Mouse (Mus musculus) lung, postnatal 10 days (tissue): ENCODE results near the gene Des.
A peak's percentile ranks its signal among the peaks of the same experiment; 100 is the strongest.

Experiments
- DNase-seq: peaks from one replicate; pipeline ENCODE4 v3.0.0; 2021

Des gene

DNA sequence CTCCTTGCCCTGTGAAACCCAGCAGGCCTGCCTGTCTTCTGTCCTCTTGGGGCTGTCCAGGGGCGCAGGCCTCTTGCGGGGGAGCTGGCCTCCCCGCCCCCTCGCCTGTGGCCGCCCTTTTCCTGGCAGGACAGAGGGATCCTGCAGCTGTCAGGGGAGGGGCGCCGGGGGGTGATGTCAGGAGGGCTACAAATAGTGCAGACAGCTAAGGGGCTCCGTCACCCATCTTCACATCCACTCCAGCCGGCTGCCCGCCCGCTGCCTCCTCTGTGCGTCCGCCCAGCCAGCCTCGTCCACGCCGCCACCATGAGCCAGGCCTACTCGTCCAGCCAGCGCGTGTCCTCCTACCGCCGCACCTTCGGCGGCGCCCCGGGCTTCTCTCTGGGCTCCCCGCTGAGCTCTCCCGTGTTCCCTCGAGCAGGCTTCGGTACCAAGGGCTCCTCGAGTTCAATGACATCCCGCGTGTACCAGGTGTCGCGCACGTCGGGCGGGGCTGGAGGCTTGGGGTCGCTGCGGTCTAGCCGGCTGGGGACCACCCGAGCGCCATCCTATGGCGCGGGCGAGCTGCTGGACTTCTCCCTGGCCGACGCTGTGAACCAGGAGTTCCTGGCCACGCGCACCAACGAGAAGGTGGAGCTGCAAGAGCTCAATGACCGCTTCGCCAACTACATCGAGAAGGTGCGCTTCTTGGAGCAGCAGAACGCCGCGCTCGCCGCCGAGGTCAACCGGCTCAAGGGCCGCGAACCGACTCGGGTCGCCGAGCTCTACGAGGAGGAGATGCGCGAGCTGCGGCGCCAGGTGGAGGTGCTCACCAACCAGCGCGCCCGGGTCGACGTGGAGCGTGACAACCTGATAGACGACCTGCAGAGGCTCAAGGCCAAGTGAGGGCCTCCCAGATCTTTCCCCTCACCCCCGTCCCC lies at the start of gene Des:
Gene Des, plus strand, starts transcription at position 218 of the 920 bp plus-strand sequence.
- DNase-seq: peak; percentile 91

DNA sequence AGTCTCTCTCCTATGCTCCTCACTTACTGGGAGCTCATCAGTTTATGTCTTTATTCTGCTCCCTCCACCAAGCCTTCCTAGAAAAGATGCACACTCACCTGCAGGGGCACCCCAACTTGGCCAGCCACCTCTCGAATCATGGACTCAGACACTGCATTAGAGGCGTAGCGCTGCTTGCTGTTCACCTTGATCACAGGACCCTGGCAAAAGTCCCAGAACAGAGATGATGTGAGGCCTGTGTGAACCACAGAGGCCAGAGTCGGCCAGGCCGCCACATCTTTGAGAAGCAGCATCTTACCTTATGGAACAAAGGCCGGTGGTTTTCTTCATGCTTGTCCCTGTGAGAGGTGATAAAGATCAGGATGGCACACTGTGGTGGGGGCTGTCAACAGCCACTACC lies 48.4 kb upstream of the Des start:
- DNase-seq: no peak

DNA sequence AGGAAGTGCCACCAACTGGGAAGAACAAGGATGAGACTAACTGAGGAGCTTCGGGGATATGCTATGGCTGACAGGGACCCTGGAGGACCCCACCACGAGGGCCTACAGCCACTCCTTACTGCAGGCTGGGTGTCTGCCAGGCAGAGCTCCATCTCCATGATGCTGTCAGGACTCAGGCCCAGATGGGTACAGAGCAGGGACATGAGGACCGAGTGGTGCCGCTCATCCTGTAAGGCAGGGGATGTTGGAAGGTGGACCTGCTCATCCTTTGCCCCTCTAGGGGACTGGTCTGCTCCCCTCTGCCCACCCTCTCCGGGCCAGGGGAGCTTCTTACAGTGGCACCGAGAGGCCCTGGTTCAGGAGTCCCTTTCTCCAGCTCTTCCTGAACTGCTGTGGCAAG lies 45.1 kb upstream of the Des start:
- no peak for DNase-seq

DNA sequence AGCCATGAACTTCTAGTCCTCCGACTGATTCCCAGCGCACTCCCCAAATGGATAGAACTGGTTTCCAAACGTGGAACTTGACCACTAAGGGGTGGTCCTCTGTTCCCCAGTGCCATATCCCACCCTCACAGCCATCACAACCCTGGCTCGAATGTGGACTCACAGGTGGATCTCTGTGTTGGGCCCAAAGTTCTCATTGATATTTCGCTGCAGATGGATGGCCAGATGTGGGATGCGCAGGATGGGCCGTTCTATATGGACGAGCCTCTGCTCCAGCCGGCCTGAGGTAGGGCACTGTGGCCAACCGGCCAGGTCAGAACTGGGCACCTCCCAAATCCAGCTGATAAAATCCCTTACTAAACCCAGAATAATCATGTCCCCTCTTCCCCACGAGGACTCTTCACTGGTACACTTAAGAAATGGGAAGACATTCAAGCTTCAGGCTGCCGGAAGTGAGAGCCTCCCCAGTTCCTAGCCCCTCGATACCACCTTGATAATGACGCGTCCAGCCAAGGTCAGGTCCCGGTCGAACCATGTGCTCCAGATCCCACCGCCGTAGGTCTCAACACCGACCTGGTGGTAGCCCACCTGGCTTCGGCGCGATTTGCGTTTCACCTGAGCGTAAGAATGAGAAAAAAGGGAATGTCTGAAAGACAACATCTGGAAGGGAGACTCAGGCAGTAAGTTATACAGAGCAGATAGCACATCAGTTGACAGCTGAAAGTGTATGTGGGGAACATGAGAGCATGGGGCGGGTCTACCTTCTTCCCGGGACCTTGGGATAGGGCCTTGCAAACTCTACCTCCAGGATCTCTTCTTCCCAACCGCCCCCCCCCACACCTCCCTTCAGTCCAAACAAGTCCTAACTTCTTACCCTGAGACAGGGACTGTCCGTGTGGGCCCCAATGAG lies 44.4 kb upstream of the Des start:
- peak; percentile 10 for DNase-seq

DNA sequence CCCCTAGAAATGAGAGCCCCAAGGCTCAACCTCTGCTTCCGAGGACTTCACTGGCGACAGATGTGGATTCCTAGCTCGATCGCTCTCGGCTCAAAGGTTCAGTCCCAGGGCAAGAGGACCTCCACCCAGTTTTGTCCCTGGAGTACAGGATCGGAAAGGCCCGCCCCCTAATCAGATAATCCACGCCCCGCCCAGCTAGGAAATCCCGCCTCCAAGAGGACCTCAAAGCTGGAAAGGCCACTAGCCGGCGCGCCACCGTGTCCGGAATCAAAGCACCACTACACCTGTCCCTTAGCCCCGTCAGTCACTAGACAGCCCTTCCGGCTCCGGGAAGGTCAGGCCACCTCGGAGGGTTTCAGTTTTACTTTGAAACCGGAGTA lies 43.3 kb upstream of the Des start:
- peak; percentile 95 for DNase-seq

DNA sequence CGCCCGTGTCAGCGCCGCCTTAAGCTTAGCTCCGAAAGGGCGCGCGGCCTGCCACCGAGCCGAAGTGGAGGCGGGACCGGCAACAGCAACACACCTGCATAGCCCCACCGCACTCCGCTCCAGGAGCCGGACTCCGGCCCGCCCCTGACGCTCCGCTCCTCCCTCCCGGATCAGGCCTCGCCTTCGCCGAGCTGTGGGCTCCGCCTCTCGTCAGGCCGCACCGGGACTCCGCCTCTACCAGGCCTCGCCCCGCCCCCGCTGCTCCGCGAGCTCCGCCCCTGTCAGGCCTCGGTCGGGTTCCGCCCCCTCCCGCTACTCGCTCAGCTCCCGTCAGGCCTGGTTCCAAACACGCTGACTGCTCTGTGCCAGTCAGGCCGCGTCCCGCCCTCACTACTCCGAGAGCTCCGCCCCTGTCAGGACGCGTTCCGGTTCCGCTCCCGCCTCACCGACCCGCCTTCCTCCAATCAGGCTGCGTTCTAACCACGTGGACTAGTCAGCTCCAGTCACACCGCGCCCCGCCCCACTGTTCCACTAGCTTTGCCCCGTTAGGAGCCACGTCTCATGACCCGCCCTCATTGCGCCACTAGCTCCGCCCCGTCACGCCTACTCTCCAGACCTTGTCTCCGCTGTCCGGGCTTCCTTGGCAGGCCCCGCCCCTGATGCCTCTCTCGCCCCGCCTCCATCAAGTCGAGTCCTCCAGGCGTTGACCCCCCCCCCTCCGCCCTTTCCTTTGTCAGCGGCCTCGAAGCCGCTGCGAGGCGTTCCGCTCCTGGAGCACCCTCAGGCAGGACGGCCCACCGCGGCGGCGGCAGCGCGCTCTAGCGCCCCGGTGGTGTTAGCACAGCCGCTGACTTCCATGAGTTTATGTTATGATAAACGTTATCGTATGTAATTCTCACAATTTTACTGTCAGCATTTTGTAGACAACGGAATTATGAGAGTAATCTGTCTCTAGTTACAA lies 42.6 kb upstream of the Des start, which contains the start of gene Dnpep:
Gene Dnpep, minus strand, starts transcription at position 750 of the 961 bp plus-strand sequence.
- DNase-seq: peak; percentile 100

DNA sequence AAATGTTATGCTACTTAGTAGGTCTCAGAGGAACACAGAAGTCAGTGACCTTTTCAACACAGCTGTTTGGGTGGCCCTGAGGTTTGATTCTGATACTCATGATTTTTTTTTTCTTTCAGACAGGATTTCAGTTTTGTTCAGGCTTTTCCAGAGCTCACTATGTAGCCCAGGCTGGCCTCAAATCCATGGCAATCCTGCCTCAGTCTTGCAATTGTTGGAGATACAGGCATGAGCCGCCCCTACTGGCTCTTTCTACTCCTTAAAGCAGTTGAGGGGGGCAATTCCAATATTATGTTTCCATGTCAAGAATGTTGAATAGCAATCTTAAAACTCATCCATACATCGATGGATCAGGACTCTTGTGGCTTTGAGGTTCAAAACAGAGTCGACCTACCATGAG lies 41.8 kb upstream of the Des start:
- DNase-seq: no peak

DNA sequence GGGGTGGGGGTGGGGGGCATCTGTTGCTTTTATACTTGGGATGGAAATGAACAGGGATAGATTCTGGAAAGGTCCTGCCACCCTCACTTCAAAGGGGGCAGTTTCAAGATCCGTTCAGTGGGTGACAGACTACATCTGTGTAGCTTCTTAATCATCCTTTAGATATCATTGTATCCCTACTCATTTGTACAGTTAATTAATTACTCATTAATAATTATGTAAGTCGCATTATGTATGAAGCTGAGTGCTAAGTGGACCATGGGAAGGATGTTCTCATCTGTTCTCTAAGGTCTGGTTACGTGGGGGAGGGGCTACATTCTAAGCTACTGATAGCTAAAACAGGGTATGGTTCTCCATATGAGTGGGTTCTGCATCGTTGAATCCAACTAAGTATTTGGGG lies 41.4 kb upstream of the Des start:
- no peak for DNase-seq

DNA sequence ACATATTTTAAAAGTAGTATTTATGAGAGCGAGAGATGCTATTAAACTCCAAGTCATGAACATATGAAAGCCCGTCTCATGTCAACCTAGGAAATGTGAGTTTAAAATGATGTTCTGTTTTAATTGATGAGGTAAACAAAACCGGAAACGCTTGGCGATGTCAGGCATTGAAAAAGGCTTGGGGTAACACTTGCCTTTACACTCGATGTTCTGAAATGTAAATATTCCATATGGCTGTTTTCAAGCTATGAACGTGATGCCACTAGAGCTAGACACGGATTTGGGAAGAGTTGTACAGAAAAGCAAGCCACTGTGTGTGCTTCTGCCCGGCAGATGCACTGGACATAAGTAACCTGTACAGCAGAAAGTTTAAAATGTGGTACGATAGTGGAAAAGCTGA lies 41.0 kb upstream of the Des start:
- no peak for DNase-seq

DNA sequence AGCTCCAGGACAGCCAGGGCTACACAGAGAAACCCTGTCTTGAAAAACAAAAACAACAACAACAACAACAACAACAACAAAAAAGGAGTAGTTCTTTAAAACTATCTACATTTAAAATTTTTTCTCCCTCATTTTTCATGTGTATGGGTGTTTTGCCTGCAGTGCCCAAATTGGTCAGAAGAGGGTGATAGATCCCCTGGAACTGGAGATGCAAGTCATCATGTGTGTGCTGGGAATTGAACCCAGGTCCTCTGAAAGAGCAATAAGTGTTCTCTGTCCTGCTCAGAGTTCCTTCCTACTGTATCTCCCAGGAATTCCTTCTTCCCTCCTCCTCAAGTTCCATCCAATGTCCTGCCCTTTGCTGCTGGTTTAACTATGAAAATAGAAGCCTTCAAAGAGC lies 32.7 kb upstream of the Des start:
- DNase-seq: no peak

DNA sequence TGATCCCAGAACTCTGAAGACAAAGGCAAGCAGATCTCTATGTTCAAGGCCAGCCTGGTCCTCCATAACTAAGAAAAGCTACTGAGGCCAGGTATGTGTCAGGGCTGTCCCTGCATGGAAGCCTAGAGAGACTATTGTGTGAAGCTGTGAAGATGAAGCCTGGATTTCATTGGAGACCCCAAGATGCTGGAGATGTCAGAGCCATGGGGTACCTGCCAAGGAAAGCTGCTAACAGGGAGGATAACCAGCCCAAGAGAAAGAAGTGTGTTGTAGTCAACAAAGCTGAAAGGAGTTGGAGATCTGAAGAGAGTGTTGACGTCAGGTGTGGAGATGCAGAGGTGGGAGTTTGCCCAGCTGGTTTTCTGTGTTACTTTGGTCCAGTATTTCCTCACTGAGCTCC lies 28.9 kb upstream of the Des start:
- DNase-seq: no peak

DNA sequence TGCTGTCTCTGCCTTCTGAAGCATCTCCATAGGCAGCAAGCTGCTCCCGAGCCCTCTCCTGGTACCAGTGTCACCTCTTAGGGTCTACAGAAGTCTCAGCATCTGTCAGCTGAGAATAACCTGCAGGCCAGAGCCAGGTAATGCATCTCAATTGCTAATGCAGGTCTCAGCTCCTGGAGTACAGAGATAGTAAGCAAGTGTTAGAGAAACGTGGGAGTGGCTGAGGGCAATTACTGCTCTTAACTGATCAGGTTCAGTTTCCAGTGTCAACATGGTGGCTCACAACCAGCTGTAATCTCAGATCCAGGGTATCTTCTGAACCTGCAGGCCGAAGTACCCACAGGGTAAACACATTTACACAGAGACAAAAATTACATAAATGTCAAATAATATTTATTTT lies 23.7 kb upstream of the Des start:
- DNase-seq: no peak

DNA sequence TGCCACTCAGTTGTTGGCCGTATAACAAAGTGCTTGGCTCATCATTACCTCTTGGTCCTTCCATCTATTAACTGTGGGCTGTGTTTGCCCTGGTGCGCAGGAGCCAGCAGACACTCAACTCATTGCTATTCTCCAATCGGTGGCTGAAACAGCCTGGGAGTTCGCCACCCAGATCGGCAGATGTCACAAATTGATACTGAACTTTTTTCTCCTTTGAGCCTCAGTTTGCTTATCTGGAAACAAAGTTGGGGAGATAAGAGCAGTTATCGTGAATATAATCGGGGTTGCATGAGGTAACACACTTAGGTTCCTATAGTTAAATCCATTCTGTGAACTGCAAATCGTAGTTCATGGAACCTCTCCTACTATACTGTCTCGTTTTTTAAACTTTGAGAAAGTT lies 23.0 kb upstream of the Des start:
- DNase-seq: no peak

DNA sequence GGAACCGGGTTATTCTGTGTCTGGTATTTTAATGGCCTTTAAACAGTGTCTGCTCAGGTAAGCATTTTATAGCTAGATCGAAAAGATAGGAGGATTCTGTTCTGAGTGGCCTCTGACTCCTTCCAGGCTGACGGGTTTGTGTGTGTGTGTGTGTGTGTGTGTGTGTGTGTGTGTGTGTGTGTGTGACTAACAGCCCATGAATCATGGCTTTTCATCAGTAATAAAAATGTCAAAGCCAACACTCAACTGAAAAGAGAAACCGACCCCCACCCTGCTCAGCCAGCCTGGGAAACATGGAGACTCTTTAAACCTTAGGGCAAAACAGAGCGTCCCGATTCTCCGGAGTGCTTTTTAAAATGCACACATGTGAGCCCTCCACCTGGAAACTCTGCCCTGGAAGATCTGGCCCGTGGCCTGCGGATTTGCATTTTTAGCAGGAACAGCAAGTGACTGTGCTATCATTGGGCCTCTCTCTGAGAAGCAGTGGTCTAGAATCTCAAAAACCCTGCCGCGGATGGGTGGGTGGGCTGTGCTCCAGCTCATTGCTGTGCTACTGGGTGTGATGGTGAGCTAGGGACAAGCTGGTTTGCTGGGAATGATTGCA lies 21.9 kb upstream of the Des start:
- DNase-seq: peak; percentile 40

DNA sequence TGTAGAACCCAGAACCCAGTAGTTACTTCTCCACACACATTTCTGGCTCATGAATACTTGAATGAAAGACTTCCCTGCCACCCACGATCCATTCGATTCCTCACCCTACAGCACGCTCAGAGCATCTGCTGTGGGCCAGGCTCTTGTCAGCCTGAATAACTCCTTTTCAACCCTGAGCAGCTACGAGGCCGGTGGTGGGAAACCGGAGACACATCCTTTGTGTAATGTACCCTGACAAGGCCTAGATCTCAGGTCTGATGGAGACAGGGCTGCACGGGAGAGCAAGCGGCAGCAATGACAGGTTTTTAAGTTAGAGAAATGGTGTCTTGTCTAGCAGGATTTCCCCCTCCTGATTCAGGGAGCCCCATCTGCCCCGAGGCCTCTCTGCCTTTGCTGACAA lies 20.8 kb upstream of the Des start:
- DNase-seq: no peak

DNA sequence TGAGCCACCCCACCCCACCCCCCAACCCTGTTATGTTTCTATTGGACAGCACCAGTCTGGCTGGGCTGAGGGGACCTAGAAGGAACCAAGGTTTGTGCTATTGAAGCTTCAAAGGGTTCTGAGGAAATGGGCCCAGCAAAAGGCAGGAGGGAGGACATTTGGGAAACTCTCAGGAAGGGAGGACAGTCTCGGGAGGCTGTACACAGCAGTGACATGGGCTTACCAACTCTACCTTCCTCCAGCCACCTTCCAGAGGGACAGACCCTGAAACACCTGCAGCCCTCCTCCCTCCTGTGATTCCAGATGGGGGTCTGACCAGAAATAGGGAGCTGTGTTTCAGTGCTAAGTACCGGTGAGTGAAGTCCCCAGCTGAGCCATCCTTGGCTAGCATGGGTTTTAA lies 19.6 kb upstream of the Des start:
- no peak for DNase-seq

DNA sequence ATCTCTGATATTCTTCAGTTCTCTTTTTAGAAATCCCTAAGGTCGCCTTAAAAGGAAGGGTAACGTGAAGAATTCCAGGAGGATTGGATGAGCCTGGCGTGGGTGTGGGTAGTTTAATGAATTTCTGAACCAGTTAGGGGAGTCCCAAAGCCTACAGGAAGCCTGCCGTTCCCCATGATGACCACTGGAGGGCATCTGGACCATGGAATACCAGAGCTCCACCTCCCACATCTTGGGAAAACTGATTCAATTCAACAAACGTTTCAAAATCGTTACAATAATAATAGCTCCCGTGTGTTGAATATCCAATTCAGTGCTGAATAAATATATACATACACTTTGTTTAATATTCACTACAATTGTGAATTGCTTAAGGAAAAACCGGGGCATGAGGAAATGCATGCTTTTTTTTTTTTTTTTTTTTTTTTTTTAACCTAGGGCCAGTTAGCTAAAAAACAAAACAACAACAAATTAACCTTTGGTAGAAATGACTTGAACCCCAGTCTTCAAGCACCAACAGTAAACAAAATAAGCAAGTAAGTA lies 17.2 kb upstream of the Des start:
- peak; percentile 81 for DNase-seq

DNA sequence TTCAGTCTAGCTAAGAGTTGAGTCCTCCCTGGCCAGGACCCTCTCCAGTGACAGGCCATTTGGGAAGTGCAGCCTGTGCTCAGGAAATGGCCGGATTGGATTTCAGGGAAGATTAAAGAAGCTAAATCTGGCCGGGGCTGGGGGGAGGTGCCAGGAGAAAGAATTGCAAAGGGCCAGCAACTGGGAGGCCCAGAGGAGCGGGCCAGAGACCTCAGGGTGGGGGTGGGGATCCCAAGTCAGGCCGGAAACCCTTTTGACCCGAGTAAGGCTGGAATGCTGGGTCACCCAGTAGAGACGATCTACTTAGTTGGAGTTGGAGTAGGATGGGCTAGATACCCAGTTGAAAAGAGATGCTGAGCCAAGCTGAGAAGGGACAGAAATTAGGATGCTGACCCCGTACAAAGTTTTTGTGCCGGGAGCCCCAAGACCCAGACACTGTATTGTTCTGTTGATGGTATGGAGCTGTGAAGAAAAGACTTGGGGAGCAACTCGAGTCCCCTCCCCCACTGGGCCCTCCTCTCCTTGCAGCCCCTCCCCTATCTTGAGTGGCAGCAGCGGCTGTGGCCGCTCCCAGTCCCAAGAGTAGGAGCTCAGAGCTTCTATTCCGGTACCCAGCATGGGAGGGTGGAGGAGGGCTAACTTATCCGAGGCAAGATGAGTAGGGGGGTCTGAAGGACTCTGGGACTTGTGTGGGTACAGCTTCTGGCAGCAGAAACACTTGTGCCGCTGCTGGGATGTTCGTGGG lies 15.7 kb upstream of the Des start:
- DNase-seq: peak; percentile 70

DNA sequence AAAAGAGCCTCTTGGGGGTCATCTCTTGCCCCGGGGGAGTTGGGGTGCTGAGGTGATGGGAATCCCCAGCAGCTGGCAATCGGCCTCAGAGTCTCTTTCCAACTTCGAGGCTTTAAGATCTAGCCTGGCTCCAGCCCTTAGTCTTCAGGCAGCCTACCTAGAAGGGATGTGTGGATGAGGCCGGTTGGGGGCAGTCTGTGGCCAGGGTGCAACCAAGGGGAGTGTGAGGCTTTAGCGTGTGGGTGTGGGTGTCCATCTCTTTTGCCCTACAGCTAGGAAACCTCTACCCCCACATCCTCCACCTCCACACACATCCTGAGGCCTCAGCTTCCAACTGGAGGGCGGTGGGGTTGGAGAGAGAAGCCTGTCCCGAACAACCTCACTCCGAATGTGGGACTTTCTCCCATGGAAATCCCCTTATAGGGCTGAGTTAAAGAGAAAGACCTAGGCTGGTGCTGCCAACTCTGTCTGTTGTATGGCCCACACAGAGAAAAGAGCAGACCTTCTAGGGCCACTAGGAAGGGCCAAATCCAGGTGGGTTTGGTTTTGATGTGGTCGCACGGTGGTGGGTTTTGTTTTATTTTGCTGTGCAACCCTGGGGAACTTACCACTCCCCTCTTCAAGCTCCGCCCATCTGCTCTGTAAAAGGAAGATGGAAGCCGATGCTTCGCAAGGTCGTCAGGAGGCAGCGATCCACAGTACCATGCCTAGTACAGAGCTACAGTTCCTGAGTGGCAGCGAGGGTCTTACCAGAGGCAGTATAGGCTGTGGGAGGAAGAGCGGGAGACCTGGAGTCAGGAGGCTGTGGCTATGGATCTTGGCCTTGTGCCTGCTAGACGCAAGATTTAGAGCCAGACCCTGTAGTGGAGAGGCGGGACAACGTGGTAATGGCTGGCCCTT lies 14.8 kb upstream of the Des start:
- peak; percentile 58 for DNase-seq

DNA sequence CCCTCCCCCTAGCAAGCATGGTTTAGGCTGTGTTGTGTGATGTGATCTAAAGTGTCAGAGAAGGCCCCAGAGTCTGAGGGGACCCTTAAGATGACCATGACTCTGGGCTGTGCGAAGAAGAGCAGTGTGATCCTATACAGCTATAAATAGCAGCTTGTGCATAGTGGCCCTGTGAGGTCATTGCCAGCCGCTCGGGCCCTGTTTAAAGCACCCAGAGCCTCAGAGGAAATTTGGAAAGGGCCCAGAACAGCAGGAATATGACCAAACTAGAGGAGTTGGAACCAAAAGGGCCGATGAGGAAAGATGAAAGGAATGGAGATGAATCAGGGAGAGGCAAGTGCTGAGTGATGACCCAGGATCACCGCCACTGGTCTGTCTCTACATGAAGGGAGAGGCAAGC lies 12.8 kb upstream of the Des start:
- DNase-seq: peak; percentile 74
